In the genomic region with DNA sequence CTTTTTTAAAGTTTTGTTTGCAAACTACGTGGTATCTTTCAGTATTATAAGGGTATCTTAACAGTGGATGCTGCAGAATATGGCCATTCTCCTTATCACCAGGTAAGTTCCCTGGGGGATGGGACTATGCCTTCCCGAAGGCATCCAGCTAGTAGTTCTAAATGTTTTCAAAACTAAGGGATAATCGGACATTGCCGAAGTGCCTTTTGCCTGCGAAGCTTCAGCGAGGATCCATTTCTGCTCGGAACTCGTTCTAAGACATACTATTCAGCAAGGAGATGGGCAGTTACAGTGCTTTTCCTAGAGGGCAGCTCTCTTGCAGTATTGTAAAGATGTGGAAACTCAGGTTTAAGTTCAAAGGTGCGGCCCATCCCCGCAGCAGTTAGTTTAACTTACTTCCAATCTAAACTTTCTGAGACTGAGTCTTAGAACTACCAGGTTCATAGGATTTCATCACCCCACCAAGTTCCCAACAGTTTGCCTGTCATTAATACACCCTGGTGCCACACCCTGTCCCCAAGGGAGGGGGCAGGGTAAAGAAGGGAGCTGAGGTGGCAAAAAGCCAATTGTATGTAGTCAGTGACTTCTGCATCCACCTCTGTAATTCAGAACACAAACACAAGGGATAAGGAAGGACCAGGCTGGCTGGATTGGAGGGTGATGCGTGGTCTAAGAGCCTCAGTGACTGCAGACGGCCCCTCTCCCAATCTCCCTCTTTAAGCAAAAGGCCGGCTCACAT, we compare ENCODE assay signal across 8 mouse cellular contexts. TPM values are rescaled to one million over a fixed set of nuclear protein-coding genes. Genes with fewer than 3 reads are reported as not detected.
DNase-seq lines count a peak whose midpoint lies in the region; ATAC-seq lines count a peak whose summit lies in the region.

No protein-coding gene starts in this region.

- no peaks in the 10 kb centered on the region for H3K27me3 ChIP-seq in heart, embryonic 11.5 days (ENCODE audit: control insufficient read depth, insufficient read depth, low read length)
- H3K27me3 ChIP-seq in embryonic facial prominence, embryonic 14.5 days (replicated peaks; ENCODE audit: control insufficient read depth, insufficient read depth, low read length), result no peaks in the 10 kb centered on the region
- no peaks in the 10 kb centered on the region for H3K27me3 ChIP-seq in intestine, embryonic 16.5 days (replicated peaks; ENCODE audit: control insufficient read depth, insufficient read depth, low read length)
- H3K27me3 ChIP-seq in megakaryocyte, embryonic 14.5 days (replicated peaks), result peaks cover 1% of the 10 kb centered on the region

- H3K4me1 ChIP-seq in heart, embryonic 11.5 days (ENCODE audit: control insufficient read depth, insufficient read depth, low read length), result peaks cover 5% of the 10 kb centered on the region
- peaks cover 11% of the 10 kb centered on the region for H3K4me1 ChIP-seq in embryonic facial prominence, embryonic 14.5 days (ENCODE audit: control insufficient read depth, insufficient read depth, low read length)
- peaks cover 9% of the 10 kb centered on the region; the same call in 1 of the 2 replicates for H3K4me1 ChIP-seq in intestine, embryonic 16.5 days (ENCODE audit: control insufficient read depth, insufficient read depth, low read length)
- peaks cover 54% of the 10 kb centered on the region for H3K4me1 ChIP-seq in megakaryocyte, embryonic 14.5 days

- peak; percentile 55; the same call in 1 of the 2 replicates for ATAC-seq in heart, embryonic 11.5 days (replicated peaks; ENCODE audit: insufficient number of reproducible peaks, low FRiP score, low TSS enrichment)
- peak; percentile 11; the same call in 1 of the 2 replicates for ATAC-seq in embryonic facial prominence, embryonic 14.5 days (ENCODE audit: low read depth)
- ATAC-seq in intestine, embryonic 16.5 days, result peak; percentile 61

- H3K27ac ChIP-seq in heart, embryonic 11.5 days (ENCODE audit: low read depth, low read length), result no peak overlapping the region
- no peak overlapping the region for H3K27ac ChIP-seq in embryonic facial prominence, embryonic 14.5 days (replicated peaks; ENCODE audit: low read depth, low read length)
- peak overlapping the region; percentile 61 for H3K27ac ChIP-seq in intestine, embryonic 16.5 days (ENCODE audit: low read length)

- peak overlapping the region; percentile 78 for H3K9ac ChIP-seq in heart, embryonic 11.5 days (ENCODE audit: low read depth, low read length)
- H3K9ac ChIP-seq in embryonic facial prominence, embryonic 14.5 days (ENCODE audit: low read depth, low read length), result peak overlapping the region; percentile 69
- peak overlapping the region; percentile 76 for H3K9ac ChIP-seq in intestine, embryonic 16.5 days (ENCODE audit: low read depth, low read length)

- no peaks in the 10 kb centered on the region for H3K9me3 ChIP-seq in heart, embryonic 11.5 days (replicated peaks; ENCODE audit: control insufficient read depth, low read length)
- no peaks in the 10 kb centered on the region for H3K9me3 ChIP-seq in embryonic facial prominence, embryonic 14.5 days (ENCODE audit: control insufficient read depth, low read length)
- H3K9me3 ChIP-seq in intestine, embryonic 16.5 days (ENCODE audit: control insufficient read depth, low read length), result no peaks in the 10 kb centered on the region
- 0 out of 2 replicates have a peak, but pooled peaks cover 3% of the 10 kb centered on the region for H3K9me3 ChIP-seq in megakaryocyte, embryonic 14.5 days

- H3K4me2 ChIP-seq in heart, embryonic 11.5 days, result peak overlapping the region; percentile 88
- peak overlapping the region; percentile 92 for H3K4me2 ChIP-seq in embryonic facial prominence, embryonic 14.5 days (ENCODE audit: low read depth, low read length)
- peak overlapping the region; percentile 89 for H3K4me2 ChIP-seq in intestine, embryonic 16.5 days (ENCODE audit: low read depth, low read length)

- 69% methylated on average over 13 of the region's 13 CpGs for WGBS in heart, embryonic 11.5 days (ENCODE audit: insufficient replicate concordance)
- WGBS in embryonic facial prominence, embryonic 14.5 days, result 69% methylated on average over 13 of the region's 13 CpGs
- WGBS in intestine, embryonic 16.5 days, result 62% methylated on average over 13 of the region's 13 CpGs

- H3K4me3 ChIP-seq in heart, embryonic 11.5 days (ENCODE audit: low read depth, low read length), result peak overlapping the region; percentile 73
- peak overlapping the region; percentile 71 for H3K4me3 ChIP-seq in embryonic facial prominence, embryonic 14.5 days (ENCODE audit: low read depth, low read length)
- peak overlapping the region; percentile 74 for H3K4me3 ChIP-seq in intestine, embryonic 16.5 days (ENCODE audit: low read length)
- peak overlapping the region; percentile 97 for H3K4me3 ChIP-seq in megakaryocyte, embryonic 14.5 days (replicated peaks)

- DNase-seq in heart, adult 8-10 months (ENCODE audit: low spot score), result no peak
- peak; percentile 65 for DNase-seq in embryonic facial prominence, embryonic 14.5 days (ENCODE audit: low spot score)
- no peak for DNase-seq in right cerebral cortex, adult 2 months (ENCODE audit: low spot score in 2 of 2)
- DNase-seq in adipocyte (ENCODE audit: low spot score), result no peak
- DNase-seq in B cell, adult 2 months, result no peak

- peaks cover 5% of the 10 kb centered on the region; the same call in 1 of the 2 replicates for H3K36me3 ChIP-seq in heart, embryonic 11.5 days (ENCODE audit: control insufficient read depth, insufficient read depth, low read length)
- H3K36me3 ChIP-seq in embryonic facial prominence, embryonic 14.5 days (ENCODE audit: control insufficient read depth, insufficient read depth, low read length), result 0 out of 2 replicates have a peak, but pooled peaks cover 7% of the 10 kb centered on the region
- H3K36me3 ChIP-seq in intestine, embryonic 16.5 days (ENCODE audit: control insufficient read depth, insufficient read depth, low read length), result no peaks in the 10 kb centered on the region
- peaks cover 49% of the 10 kb centered on the region for H3K36me3 ChIP-seq in megakaryocyte, embryonic 14.5 days (replicated peaks; ENCODE audit: low read length)

RNA-seq across cellular contexts. Expression of a gene that starts 1.7 kb away (rescaled TPM):
- 45.5 and 50.6 TPM in 2 replicates for polyA plus RNA-seq in heart, embryonic 11.5 days (2014; fragmentation: Nextera tagmentation; extraction: Ambion mirVana)
- 10 to 100 TPM; 12.6 to 19.0 (median 16.4) TPM for total RNA-seq in heart, adult 8-10 months (2022)
- 28.8 and 34.4 TPM in 2 replicates for polyA plus RNA-seq in embryonic facial prominence, embryonic 14.5 days (2014; fragmentation: Nextera tagmentation; extraction: Ambion mirVana)
- 65.6 and 67.6 TPM in 2 replicates for polyA plus RNA-seq in intestine, embryonic 16.5 days (2015; fragmentation: Nextera tagmentation; extraction: Ambion mirVana)
- polyA plus RNA-seq in megakaryocyte, embryonic 14.5 days (2012; ENCODE audit: insufficient read depth, low replicate concordance), result 1.9 and 3.3 TPM in 2 replicates

RNA-seq across cellular contexts. Expression of a gene that starts 48.5 kb away (rescaled TPM):
- 27.7 and 28.5 TPM in 2 replicates for polyA plus RNA-seq in heart, embryonic 11.5 days (2014; fragmentation: Nextera tagmentation; extraction: Ambion mirVana)
- total RNA-seq in heart, adult 8-10 months (2022), result 10 to 100 TPM; 19.4 to 23.1 (median 21.4) TPM
- polyA plus RNA-seq in embryonic facial prominence, embryonic 14.5 days (2014; fragmentation: Nextera tagmentation; extraction: Ambion mirVana), result 22.8 and 23.3 TPM in 2 replicates
- 24.2 and 25.9 TPM in 2 replicates for polyA plus RNA-seq in intestine, embryonic 16.5 days (2015; fragmentation: Nextera tagmentation; extraction: Ambion mirVana)
- polyA plus RNA-seq in megakaryocyte, embryonic 14.5 days (2012; ENCODE audit: insufficient read depth, low replicate concordance), result 10.5 and 16.0 TPM in 2 replicates

RNA-seq across cellular contexts. Expression of a gene that starts 48.6 kb away (rescaled TPM):
- polyA plus RNA-seq in heart, embryonic 11.5 days (2014; fragmentation: Nextera tagmentation; extraction: Ambion mirVana), result 19.6 and 21.0 TPM in 2 replicates
- total RNA-seq in heart, adult 8-10 months (2022), result 1 to 10 TPM; 5.1 to 6.3 (median 5.3) TPM
- 17.9 and 21.6 TPM in 2 replicates for polyA plus RNA-seq in embryonic facial prominence, embryonic 14.5 days (2014; fragmentation: Nextera tagmentation; extraction: Ambion mirVana)
- 9.4 and 11.5 TPM in 2 replicates for polyA plus RNA-seq in intestine, embryonic 16.5 days (2015; fragmentation: Nextera tagmentation; extraction: Ambion mirVana)
- 0.15 TPM in 1 of 2 replicates, not detected in the other for polyA plus RNA-seq in megakaryocyte, embryonic 14.5 days (2012; ENCODE audit: insufficient read depth, low replicate concordance)

Comparison
In these comparisons a context has a peak if more than half of its experiments do, and no peak if none do; other contexts are left out.
1. ATAC-seq: peak in every context shown above with its lines; median percentile 61 in intestine, embryonic 16.5 days; 55 in heart, embryonic 11.5 days; 11 in embryonic facial prominence, embryonic 14.5 days.